8 mouse cellular contexts compared by ENCODE assay signal in the genomic region with DNA sequence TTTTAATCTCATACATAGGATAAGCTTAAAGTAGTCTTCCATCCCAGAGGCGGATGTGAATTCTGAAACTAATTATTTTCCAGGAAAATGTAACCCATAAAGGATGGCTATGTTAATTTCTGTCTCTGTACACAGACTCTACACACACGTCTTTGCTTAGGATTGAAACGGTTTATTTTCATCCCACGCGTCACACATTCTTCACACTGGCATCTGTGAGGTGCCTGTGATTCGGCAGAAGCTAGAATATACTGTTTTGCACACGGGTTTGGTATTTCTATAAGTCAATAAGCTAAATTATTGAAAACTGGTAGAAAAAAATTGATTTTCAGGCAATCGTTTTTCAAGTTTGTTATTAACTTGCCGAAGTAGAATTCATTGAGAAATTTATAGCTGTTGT. TPM values are rescaled to one million over a fixed set of nuclear protein-coding genes. Genes with fewer than 3 reads are reported as not detected.
DNase-seq lines count a peak whose midpoint lies in the region; ATAC-seq and TF ChIP-seq lines count a peak whose summit lies in the region.

No protein-coding gene starts in this region.

- peak overlapping the region; percentile 98 for H3K27ac ChIP-seq in neural tube, embryonic 11.5 days (ENCODE audit: low read depth, low read length)
- no peak overlapping the region for H3K27ac ChIP-seq in limb, embryonic 14.5 days (replicated peaks; ENCODE audit: low read depth, low read length)
- H3K27ac ChIP-seq in stomach, embryonic 16.5 days (ENCODE audit: low read length) = no peak overlapping the region

- WGBS in neural tube, embryonic 11.5 days = 38% methylated on average over 9 of the region's 9 CpGs
- WGBS in limb, embryonic 14.5 days = 42% methylated on average over 9 of the region's 9 CpGs
- 38% methylated on average over 9 of the region's 9 CpGs for WGBS in stomach, embryonic 16.5 days

- no peaks in the 10 kb centered on the region for H3K27me3 ChIP-seq in neural tube, embryonic 11.5 days (ENCODE audit: control insufficient read depth, insufficient read depth, low read length)
- H3K27me3 ChIP-seq in limb, embryonic 14.5 days (ENCODE audit: control insufficient read depth, insufficient read depth, low read length) = no peaks in the 10 kb centered on the region
- H3K27me3 ChIP-seq in stomach, embryonic 16.5 days (ENCODE audit: control insufficient read depth, insufficient read depth, low read length) = no peaks in the 10 kb centered on the region

- H3K4me2 ChIP-seq in neural tube, embryonic 11.5 days (ENCODE audit: low read depth) = peak overlapping the region; percentile 82
- H3K4me2 ChIP-seq in limb, embryonic 14.5 days (replicated peaks; ENCODE audit: low read depth, low read length, severe bottlenecking) = peak overlapping the region; percentile 97
- peak overlapping the region; percentile 82 for H3K4me2 ChIP-seq in stomach, embryonic 16.5 days (ENCODE audit: low read depth, low read length)

- no peak for ATAC-seq in neural tube, embryonic 11.5 days (ENCODE audit: insufficient read depth, low FRiP score, low TSS enrichment)
- ATAC-seq in limb, embryonic 14.5 days (ENCODE audit: low FRiP score, low read depth) = no peak
- ATAC-seq in stomach, embryonic 16.5 days (ENCODE audit: insufficient read depth, low FRiP score) = no peak

- no peaks in the 10 kb centered on the region; the same call in 1 of the 2 replicates for H3K4me1 ChIP-seq in neural tube, embryonic 11.5 days (ENCODE audit: control insufficient read depth, insufficient read depth, low read length)
- H3K4me1 ChIP-seq in limb, embryonic 14.5 days (ENCODE audit: control insufficient read depth, insufficient read depth, low read length) = peaks cover 12% of the 10 kb centered on the region
- peaks cover 3% of the 10 kb centered on the region for H3K4me1 ChIP-seq in stomach, embryonic 16.5 days (ENCODE audit: control insufficient read depth, insufficient read depth, low read length)

- DNase-seq in frontal cortex, postnatal 36 days (ENCODE audit: low spot score in 2 of 2) = peak; percentile 39 to 50
- no peak for DNase-seq in frontal cortex, postnatal 10 days (ENCODE audit: low spot score in 2 of 2)
- DNase-seq in neural tube, embryonic 11.5 days (ENCODE audit: low spot score) = no peak
- no peak for DNase-seq in neural tube, embryonic 10.5 days (ENCODE audit: extremely low spot score, low spot score)
- no peak for DNase-seq in limb, embryonic 14.5 days (ENCODE audit: low spot score)
- DNase-seq in thymus, postnatal 4 days = no peak
- no peak for DNase-seq in urinary bladder, postnatal 10 days (ENCODE audit: low spot score)

- no peak for TF ChIP-seq POLR2A in limb, embryonic 14.5 days (IDR thresholded peaks at IDR 0.05; ENCODE audit: borderline replicate concordance, extremely low read depth, insufficient read depth, insufficient read length)

- H3K36me3 ChIP-seq in neural tube, embryonic 11.5 days (ENCODE audit: control insufficient read depth, insufficient read depth, low read length) = no peaks in the 10 kb centered on the region
- no peaks in the 10 kb centered on the region for H3K36me3 ChIP-seq in limb, embryonic 14.5 days (ENCODE audit: control insufficient read depth, insufficient read depth, low read length)
- H3K36me3 ChIP-seq in stomach, embryonic 16.5 days (ENCODE audit: control insufficient read depth, insufficient read depth, low read length) = no peaks in the 10 kb centered on the region

- H3K4me3 ChIP-seq in neural tube, embryonic 11.5 days (ENCODE audit: low read depth, low read length) = peak overlapping the region; percentile 79
- H3K4me3 ChIP-seq in limb, embryonic 14.5 days (replicated peaks; ENCODE audit: low read length) = peak overlapping the region; percentile 63; the same call in 1 of the 2 replicates
- H3K4me3 ChIP-seq in stomach, embryonic 16.5 days (replicated peaks; ENCODE audit: low read length) = peak overlapping the region; percentile 83; the same call in 1 of the 2 replicates

- H3K9ac ChIP-seq in neural tube, embryonic 11.5 days (ENCODE audit: low read length) = peak overlapping the region; percentile 96
- no peak overlapping the region for H3K9ac ChIP-seq in limb, embryonic 14.5 days (ENCODE audit: low read depth, low read length, severe bottlenecking)
- H3K9ac ChIP-seq in stomach, embryonic 16.5 days (ENCODE audit: low read length) = peak overlapping the region; percentile 90

- H3K9me3 ChIP-seq in neural tube, embryonic 11.5 days (ENCODE audit: control insufficient read depth, low read length) = no peaks in the 10 kb centered on the region
- H3K9me3 ChIP-seq in limb, embryonic 14.5 days (ENCODE audit: control insufficient read depth, low read length) = no peaks in the 10 kb centered on the region
- no peaks in the 10 kb centered on the region for H3K9me3 ChIP-seq in stomach, embryonic 16.5 days (replicated peaks; ENCODE audit: control insufficient read depth, low read length)

RNA-seq across cellular contexts. Expression of a gene that starts 4.0 kb away (rescaled TPM):
- polyA plus RNA-seq in neural tube, embryonic 11.5 days (2014; fragmentation: Nextera tagmentation; extraction: Ambion mirVana) = 7.8 and 8.1 TPM in 2 replicates
- polyA plus RNA-seq in limb, embryonic 14.5 days (2012; rRNA removed) = 5.4 and 6.1 TPM in 2 replicates
- polyA plus RNA-seq in limb, embryonic 14.5 days (2014; fragmentation: Nextera tagmentation; extraction: Ambion mirVana) = 5.6 and 6.7 TPM in 2 replicates
- 4.7 and 5.0 TPM in 2 replicates for polyA plus RNA-seq in stomach, embryonic 16.5 days (2015; fragmentation: Nextera tagmentation; extraction: Ambion mirVana)

Comparison
In these comparisons a context has a peak if more than half of its experiments do, and no peak if none do; other contexts are left out.
1. DNase-seq: peak in frontal cortex, postnatal 36 days (2 of 2); none in frontal cortex, postnatal 10 days (0 of 2), neural tube, embryonic 11.5 days (single experiment), neural tube, embryonic 10.5 days (single experiment), limb, embryonic 14.5 days (single experiment), thymus, postnatal 4 days (single experiment) and urinary bladder, postnatal 10 days (single experiment).
2. Peak in every context shown above with its lines, with median percentiles within 50 percentile points of each other: H3K4me2 ChIP-seq and H3K4me3 ChIP-seq.